Mouse (Mus musculus) kidney, adult 2 months (tissue): ENCODE data around the gene Col4a2. TPM values are rescaled to one million over a fixed set of nuclear protein-coding genes. Genes with fewer than 3 reads are reported as not detected.
A peak's percentile ranks its signal among the peaks of the same experiment; 100 is the strongest.

Experiments
- DNase-seq: peaks from one replicate; pipeline ENCODE4 v3.0.0; 2021
- H3K27ac ChIP-seq: fragments of 200-500 bp; 2 replicates; pipeline ENCODE4 v1.5.1; 2012; ENCODE audit warnings: low read depth, low read length, control low read depth, inconsistent platforms; ENCODE audit not compliant: insufficient read depth
- H3K27me3 ChIP-seq: fragments of 200-500 bp; replicated peaks from 2 replicates; pipeline ENCODE4 v1.6.1; 2012; ENCODE audit warnings: mild to moderate bottlenecking, moderate library complexity, low read length, inconsistent platforms; ENCODE audit not compliant: control insufficient read depth, insufficient read depth
- H3K36me3 ChIP-seq: fragments of 200-500 bp; 2 replicates; pipeline ENCODE4 v1.6.1; 2012; ENCODE audit warnings: mild to moderate bottlenecking, moderate library complexity, low read length, inconsistent platforms; ENCODE audit not compliant: control insufficient read depth, insufficient read depth
- H3K4me1 ChIP-seq: fragments of 200-500 bp; 2 replicates; pipeline ENCODE4 v1.6.1; 2011; ENCODE audit warnings: low read length; ENCODE audit not compliant: control insufficient read depth, insufficient read depth
- H3K4me3 ChIP-seq: fragments of 200-500 bp; 2 replicates; pipeline ENCODE4 v1.5.1; 2011; ENCODE audit warnings: mild to moderate bottlenecking, low read depth, low read length, control low read depth; ENCODE audit not compliant: insufficient read depth
- CTCF ChIP-seq: fragments of 200-500 bp; conservative IDR thresholded peaks from 2 replicates; pipeline ENCODE4 v1.5.1; 2011; ENCODE audit warnings: low read depth, mild to moderate bottlenecking, control low read depth, low read length, moderate library complexity, mixed read lengths; ENCODE audit not compliant: insufficient read depth, insufficient read length
- POLR2A ChIP-seq: fragments of 200-500 bp; IDR thresholded peaks from one replicate; pipeline ENCODE4 v1.6.1; 2011; ENCODE audit warnings: low read depth, low read length, control low read depth
- WGBS: fragments of 180-500 bp; shearing (Covaris S2); methylation state at CpG from one replicate; pipeline ENCODE4 v1.1.7; 2018; 5-methylcytosine and 5-hydroxymethylcytosine counted together
- polyA plus RNA-seq: library from polyadenylated mRNA; depleted of rRNA; stranded (reverse); fragments of >200 nt; gene quantifications from 2 replicates; pipeline ENCODE4 v1.2.3, GENCODE M21; 2012

Gene Col4a2
- polyA plus RNA-seq, 1 experiment = 75.6 TPM

- whole genome bisulfite sequencing = 73% methylated on average over 5 of the region's 5 CpGs
- DNase-seq = peak; percentile 42
- Histone ChIP-seq H3K27me3 (no peaks in the 10 kb centered on the region), H3K4me1 (no peaks in the 10 kb centered on the region), H3K27ac (no peak overlapping the region), H3K4me3 (no peak overlapping the region), H3K36me3 (peaks cover 8% of the 10 kb centered on the region)
- TF ChIP-seq CTCF = peak; percentile 73
- TF ChIP-seq POLR2A = no peak
Measured at GRCm38 (mm10) chr8:11430688-11431087, 118.1 kb downstream of the Col4a2 start.

GRCm38 (mm10) chr8:11437862-11438261, 125.3 kb downstream of the Col4a2 start:
- 81% methylated on average over 12 of the region's 12 CpGs for WGBS
- H3K4me1 ChIP-seq = no peaks in the 10 kb centered on the region
- H3K27ac ChIP-seq = no peak overlapping the region
- TF ChIP-seq POLR2A (no peak), CTCF (no peak)
- H3K27me3 ChIP-seq = no peaks in the 10 kb centered on the region
- no peak for DNase-seq
- no peak overlapping the region for H3K4me3 ChIP-seq
- H3K36me3 ChIP-seq = peaks cover 5% of the 10 kb centered on the region

DNA sequence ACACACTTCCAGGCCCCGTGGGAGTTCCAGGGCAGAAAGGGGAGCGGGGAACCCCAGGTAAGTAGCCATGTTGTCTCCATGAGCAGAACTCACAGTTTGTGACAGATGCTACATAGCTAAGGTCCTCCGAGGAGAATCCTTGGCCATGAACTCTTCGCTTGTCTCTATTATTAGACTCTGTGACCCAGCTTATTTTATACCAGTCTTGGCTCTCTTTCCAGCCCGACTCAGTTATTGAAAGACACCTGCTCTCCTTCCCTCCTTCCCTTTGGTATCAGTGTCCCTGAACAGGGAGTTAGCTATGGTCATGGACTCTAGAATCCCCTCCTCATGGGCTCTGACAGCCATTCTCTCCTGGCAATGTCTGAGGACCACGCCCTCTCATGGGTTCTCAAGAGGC, 128.7 kb downstream of the Col4a2 start:
- DNase-seq = no peak
- no peak overlapping the region for H3K27ac ChIP-seq

GRCm38 (mm10) chr8:11443611-11444010, 131.0 kb downstream of the Col4a2 start:
- TF ChIP-seq CTCF (no peak), POLR2A (no peak)
- no peaks in the 10 kb centered on the region for H3K27me3 ChIP-seq
- WGBS = 93% methylated on average over 9 of the region's 9 CpGs
- DNase-seq = no peak
- no peak overlapping the region for H3K27ac ChIP-seq
- H3K4me3 ChIP-seq = no peak overlapping the region
- H3K4me1 ChIP-seq = no peaks in the 10 kb centered on the region
- peaks cover 2% of the 10 kb centered on the region for H3K36me3 ChIP-seq

More for the DNA sequence above, 128.7 kb downstream of the Col4a2 start:
- Histone ChIP-seq H3K4me1 (no peaks in the 10 kb centered on the region), H3K36me3 (peaks cover 2% of the 10 kb centered on the region), H3K27me3 (no peaks in the 10 kb centered on the region), H3K4me3 (no peak overlapping the region)
- 93% methylated on average over 6 of the region's 6 CpGs for WGBS
- TF ChIP-seq POLR2A (no peak), CTCF (no peak)

DNA sequence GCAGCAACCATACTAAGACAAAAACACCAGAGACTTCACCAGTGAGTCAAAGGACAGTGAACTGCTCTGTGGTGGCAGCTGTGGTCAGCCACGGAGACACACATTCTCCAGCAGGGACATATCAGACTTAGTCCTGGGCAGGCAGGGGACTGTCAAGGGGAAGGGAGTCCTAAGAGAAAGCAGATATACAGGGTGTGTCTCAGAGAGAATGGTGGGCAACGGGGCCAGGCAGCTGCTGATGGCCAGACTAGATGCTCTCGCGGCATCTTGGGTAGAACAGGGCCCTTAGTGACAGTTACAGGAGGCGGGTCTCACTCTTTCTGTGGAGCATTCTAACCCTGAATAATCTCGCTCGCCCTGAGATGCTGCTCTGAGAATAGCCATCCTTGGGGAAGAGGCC, 131.6 kb downstream of the Col4a2 start:
- 85% methylated on average over 7 of the region's 7 CpGs for WGBS
- Histone ChIP-seq H3K27ac (no peak overlapping the region), H3K4me3 (no peak overlapping the region), H3K36me3 (peaks cover 2% of the 10 kb centered on the region), H3K4me1 (no peaks in the 10 kb centered on the region), H3K27me3 (no peaks in the 10 kb centered on the region)
- no peak for TF ChIP-seq CTCF
- TF ChIP-seq POLR2A = no peak
- DNase-seq = no peak

DNA sequence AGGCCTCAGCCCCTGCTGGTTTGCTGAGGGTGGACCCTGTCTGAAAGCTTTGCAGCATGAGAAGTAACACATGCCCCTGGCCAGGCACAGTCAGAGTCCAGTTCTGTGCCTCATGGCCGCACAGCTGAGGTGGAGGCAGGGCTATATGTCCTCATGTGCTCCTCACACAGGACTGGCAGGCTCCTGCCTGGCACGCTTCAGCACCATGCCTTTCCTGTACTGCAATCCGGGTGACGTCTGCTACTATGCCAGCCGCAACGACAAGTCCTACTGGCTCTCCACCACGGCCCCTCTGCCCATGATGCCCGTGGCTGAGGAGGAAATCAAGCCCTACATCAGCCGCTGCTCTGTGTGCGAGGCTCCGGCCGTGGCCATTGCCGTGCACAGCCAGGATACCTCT, 133.2 kb downstream of the Col4a2 start:
- Histone ChIP-seq H3K36me3 (peaks cover 2% of the 10 kb centered on the region), H3K4me3 (no peak overlapping the region), H3K4me1 (peaks cover 7% of the 10 kb centered on the region; the same call in 1 of the 2 replicates), H3K27ac (no peak overlapping the region), H3K27me3 (no peaks in the 10 kb centered on the region)
- 95% methylated on average over 13 of the region's 13 CpGs for WGBS
- TF ChIP-seq CTCF = no peak
- TF ChIP-seq POLR2A = no peak
- DNase-seq = no peak

- Histone ChIP-seq H3K4me3 (no peak overlapping the region), H3K36me3 (no peaks in the 10 kb centered on the region; the same call in none of the 2 replicates), H3K27ac (no peak overlapping the region), H3K4me1 (peaks cover 14% of the 10 kb centered on the region; the same call in 1 of the 2 replicates), H3K27me3 (no peaks in the 10 kb centered on the region)
- no peak for DNase-seq
- 86% methylated on average over 23 of the region's 23 CpGs for WGBS
- TF ChIP-seq CTCF (no peak), POLR2A (no peak)
Measured at GRCm38 (mm10) chr8:11447910-11448570, 135.4 kb downstream of the Col4a2 start.
